Mouse (Mus musculus) layer of hippocampus, adult 2 months (tissue): ENCODE results near the gene Epb41l5. TPM values are rescaled to one million over a fixed set of nuclear protein-coding genes. Genes with fewer than 3 reads are reported as not detected.
A peak's percentile ranks its signal among the peaks of the same experiment; 100 is the strongest.

Source experiments
- DNase-seq, 2 experiments: peaks; one replicate each; pipeline ENCODE4 v3.0.0; 2022; ENCODE audit warnings: low spot score in 2 of 2
- H3K27ac ChIP-seq: fragments of 200-600 bp; 2 replicates; pipeline ENCODE4 v1.8.1; 2022
- H3K4me3 ChIP-seq: fragments of 200-600 bp; 2 replicates; pipeline ENCODE4 v1.8.1; 2022; ENCODE audit warnings: mild to moderate bottlenecking
- CTCF ChIP-seq: fragments of 200-600 bp; conservative IDR thresholded peaks from 2 replicates; pipeline ENCODE4 v1.8.1; 2022; ENCODE audit warnings: antibody characterized with exemption, mild to moderate bottlenecking, moderate library complexity
- total RNA-seq, 2 experiments: library from RNA; stranded (reverse); gene quantifications; 2 replicates each; pipeline ENCODE4 v1.2.3; 2021

Gene Epb41l5
- total RNA-seq, 2 experiments from 2014 or later = 5.5 to 5.9 TPM

- no peak overlapping the region for H3K27ac ChIP-seq
- no peak for TF ChIP-seq CTCF
- no peak overlapping the region for H3K4me3 ChIP-seq
- DNase-seq = no peak
Measured at GRCm38 (mm10) chr1:119521029-119521428, 127.8 kb downstream of the Epb41l5 start.

GRCm38 (mm10) chr1:119519286-119519685 is 129.5 kb downstream of the Epb41l5 start:
- TF ChIP-seq CTCF = no peak
- Histone ChIP-seq H3K4me3 (no peak overlapping the region), H3K27ac (no peak overlapping the region)
- DNase-seq = no peak

GRCm38 (mm10) chr1:119518786-119519185 is 130.0 kb downstream of the Epb41l5 start:
- DNase-seq = no peak
- H3K4me3 ChIP-seq = no peak overlapping the region
- TF ChIP-seq CTCF = no peak
- H3K27ac ChIP-seq = no peak overlapping the region

GRCm38 (mm10) chr1:119518060-119518459 is 130.7 kb downstream of the Epb41l5 start:
- Histone ChIP-seq H3K27ac (no peak overlapping the region), H3K4me3 (no peak overlapping the region)
- no peak for DNase-seq
- TF ChIP-seq CTCF = no peak

- no peak for TF ChIP-seq CTCF
Measured at GRCm38 (mm10) chr1:119510857-119511256, 137.9 kb downstream of the Epb41l5 start.

GRCm38 (mm10) chr1:119510409-119510808 is 138.4 kb downstream of the Epb41l5 start:
- no peak overlapping the region for H3K4me3 ChIP-seq
- no peak overlapping the region for H3K27ac ChIP-seq
- no peak for TF ChIP-seq CTCF
- DNase-seq = no peak

More at GRCm38 (mm10) chr1:119510857-119511256, 137.9 kb downstream of the Epb41l5 start:
- H3K27ac ChIP-seq = no peak overlapping the region
- no peak for DNase-seq
- no peak overlapping the region for H3K4me3 ChIP-seq

GRCm38 (mm10) chr1:119509474-119509873 is 139.3 kb downstream of the Epb41l5 start:
- no peak for DNase-seq
- no peak overlapping the region for H3K4me3 ChIP-seq
- TF ChIP-seq CTCF = no peak
- H3K27ac ChIP-seq = no peak overlapping the region

GRCm38 (mm10) chr1:119508548-119508947 is 140.3 kb downstream of the Epb41l5 start:
- Histone ChIP-seq H3K4me3 (no peak overlapping the region), H3K27ac (no peak overlapping the region)
- DNase-seq = no peak
- no peak for TF ChIP-seq CTCF

- Histone ChIP-seq H3K4me3 (no peak overlapping the region), H3K27ac (no peak overlapping the region)
- DNase-seq = no peak
- TF ChIP-seq CTCF = no peak
Measured at GRCm38 (mm10) chr1:119505951-119506350, 142.8 kb downstream of the Epb41l5 start.

GRCm38 (mm10) chr1:119504260-119505062 is 144.3 kb downstream of the Epb41l5 start, which contains the start of gene Ralb:
Gene Ralb, minus strand, starts transcription at chr1:119504794.
- peak; percentile 93 to 98 for DNase-seq
- Histone ChIP-seq H3K27ac (peak within 1 kb of the TSS; percentile 89), H3K4me3 (peak within 1 kb of the TSS; percentile 94)
- 0 out of 2 replicates have a peak, but pooled peaks have one; percentile 5 for TF ChIP-seq CTCF

GRCm38 (mm10) chr1:119503808-119504207 is 145.0 kb downstream of the Epb41l5 start:
- TF ChIP-seq CTCF = no peak
- Histone ChIP-seq H3K27ac (peak overlapping the region; percentile 89), H3K4me3 (peak overlapping the region; percentile 94)
- no peak for DNase-seq

- Histone ChIP-seq H3K27ac (no peak overlapping the region; the same call in 1 of the 2 replicates), H3K4me3 (peak overlapping the region; percentile 94; the same call in 1 of the 2 replicates)
- no peak for DNase-seq
- TF ChIP-seq CTCF = no peak
Measured at GRCm38 (mm10) chr1:119503181-119503580, 145.6 kb downstream of the Epb41l5 start.

- H3K27ac ChIP-seq = no peak overlapping the region
- no peak for DNase-seq
- no peak overlapping the region; the same call in 1 of the 2 replicates for H3K4me3 ChIP-seq
- TF ChIP-seq CTCF = no peak
Measured at GRCm38 (mm10) chr1:119502729-119503128, 146.1 kb downstream of the Epb41l5 start.

GRCm38 (mm10) chr1:119501881-119502280 is 146.9 kb downstream of the Epb41l5 start:
- no peak overlapping the region for H3K27ac ChIP-seq
- H3K4me3 ChIP-seq = no peak overlapping the region
- no peak for DNase-seq
- no peak for TF ChIP-seq CTCF
